Mouse (Mus musculus) small intestine, adult 2 months (tissue): ENCODE measurements around the gene Lypla2. TPM values are rescaled to one million over a fixed set of nuclear protein-coding genes. Genes with fewer than 3 reads are reported as not detected.
"Not testable (repeated sequence)": the region's sequence is repeated elsewhere in the genome, so short reads cannot be mapped to it uniquely, and the experiment has no call there.

ENCODE experiments used
- H3K27ac ChIP-seq: fragments of 200-500 bp; 2 replicates; pipeline ENCODE4 v1.5.1; 2012; ENCODE audit warnings: low read depth, low read length, control low read depth, inconsistent platforms; ENCODE audit not compliant: insufficient read depth
- H3K27me3 ChIP-seq: fragments of 200-500 bp; 2 replicates; pipeline ENCODE4 v1.6.1; 2012; ENCODE audit warnings: mild to moderate bottlenecking, moderate library complexity, low read length, inconsistent platforms; ENCODE audit not compliant: control insufficient read depth, insufficient read depth
- H3K36me3 ChIP-seq: fragments of 200-500 bp; 2 replicates; pipeline ENCODE4 v1.6.1; 2012; ENCODE audit warnings: mild to moderate bottlenecking, low read length, control low read depth, inconsistent platforms; ENCODE audit not compliant: control insufficient read depth, insufficient read depth
- H3K4me1 ChIP-seq: fragments of 200-500 bp; 2 replicates; pipeline ENCODE4 v1.6.1; 2012; ENCODE audit warnings: low read length, inconsistent platforms, mixed read lengths; ENCODE audit not compliant: control insufficient read depth, insufficient read depth, insufficient read length
- H3K4me3 ChIP-seq: fragments of 200-500 bp; 2 replicates; pipeline ENCODE4 v1.5.1; 2012; ENCODE audit warnings: low read depth, mild to moderate bottlenecking, control low read depth, inconsistent platforms, low read length, moderate library complexity
- CTCF ChIP-seq: fragments of 200-500 bp; IDR thresholded peaks from 2 replicates; pipeline ENCODE4 v1.5.1; 2012; ENCODE audit warnings: low read depth, mild to moderate bottlenecking, control low read depth, inconsistent platforms, low read length, moderate library complexity, mixed read lengths; ENCODE audit not compliant: insufficient replicate concordance, insufficient read length; ENCODE audit errors: extremely low read depth
- POLR2A ChIP-seq: fragments of 200-500 bp; IDR thresholded peaks from 2 replicates; pipeline ENCODE4 v1.6.1; 2012; ENCODE audit warnings: low read depth, mild to moderate bottlenecking, control low read depth, inconsistent platforms, low read length, moderate library complexity
- WGBS: fragments of 180-500 bp; shearing (Covaris S2); methylation state at CpG from one replicate; pipeline ENCODE4 v1.1.7; 2018; 5-methylcytosine and 5-hydroxymethylcytosine counted together
- polyA plus RNA-seq: library from polyadenylated mRNA; depleted of rRNA; stranded (reverse); fragments of >200 nt; gene quantifications from 2 replicates; pipeline ENCODE4 v1.2.3, GENCODE M21; 2012

Gene Lypla2
- polyA plus RNA-seq, 1 experiment = 166 TPM

DNA sequence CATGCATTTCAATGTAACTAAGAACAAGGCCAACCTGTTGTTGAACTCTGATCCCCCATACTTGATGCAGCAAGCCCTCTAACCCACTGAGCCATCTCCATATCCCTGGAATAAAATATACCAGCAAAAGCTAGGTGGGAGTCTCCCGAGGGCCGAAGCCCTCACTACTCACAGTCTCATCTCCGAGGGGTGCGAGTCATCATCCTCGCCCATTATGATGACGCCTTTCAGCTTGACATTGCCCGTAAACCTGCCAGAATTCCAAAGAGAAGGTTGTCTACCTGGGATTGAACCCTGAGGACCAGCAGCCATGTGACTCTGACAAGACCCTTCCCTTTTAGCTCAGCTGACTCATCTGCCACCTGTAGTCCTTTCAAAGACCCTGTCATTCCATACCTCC lies 13.3 kb upstream of the Lypla2 start:
- TF ChIP-seq CTCF (no peak), POLR2A (no peak)
- Histone ChIP-seq H3K4me3 (peak overlapping the region; percentile 16; the same call in 1 of the 2 replicates), H3K36me3 (peaks cover 12% of the 10 kb centered on the region), H3K27ac (no peak overlapping the region), H3K4me1 (peaks cover 13% of the 10 kb centered on the region; the same call in 1 of the 2 replicates), H3K27me3 (no peaks in the 10 kb centered on the region)
- 80% methylated on average over 7 of the region's 7 CpGs for WGBS

GRCm38 (mm10) chr4:135985193-135985592 lies 12.8 kb upstream of the Lypla2 start:
- Histone ChIP-seq H3K27ac (no peak overlapping the region), H3K27me3 (no peaks in the 10 kb centered on the region), H3K36me3 (peaks cover 12% of the 10 kb centered on the region), H3K4me3 (no peak overlapping the region), H3K4me1 (peaks cover 14% of the 10 kb centered on the region; the same call in 1 of the 2 replicates)
- WGBS = 73% methylated on average over 5 of the region's 5 CpGs
- TF ChIP-seq CTCF (no peak), POLR2A (no peak)

- H3K36me3 ChIP-seq = peaks cover 12% of the 10 kb centered on the region
- 83% methylated on average over 5 of the region's 5 CpGs for WGBS
- H3K4me3 ChIP-seq = no peak overlapping the region
- H3K27me3 ChIP-seq = no peaks in the 10 kb centered on the region
- TF ChIP-seq CTCF (no peak), POLR2A (no peak)
- peaks cover 14% of the 10 kb centered on the region; the same call in 1 of the 2 replicates for H3K4me1 ChIP-seq
- H3K27ac ChIP-seq = no peak overlapping the region
Observed at GRCm38 (mm10) chr4:135984556-135984955, 12.1 kb upstream of the Lypla2 start.

DNA sequence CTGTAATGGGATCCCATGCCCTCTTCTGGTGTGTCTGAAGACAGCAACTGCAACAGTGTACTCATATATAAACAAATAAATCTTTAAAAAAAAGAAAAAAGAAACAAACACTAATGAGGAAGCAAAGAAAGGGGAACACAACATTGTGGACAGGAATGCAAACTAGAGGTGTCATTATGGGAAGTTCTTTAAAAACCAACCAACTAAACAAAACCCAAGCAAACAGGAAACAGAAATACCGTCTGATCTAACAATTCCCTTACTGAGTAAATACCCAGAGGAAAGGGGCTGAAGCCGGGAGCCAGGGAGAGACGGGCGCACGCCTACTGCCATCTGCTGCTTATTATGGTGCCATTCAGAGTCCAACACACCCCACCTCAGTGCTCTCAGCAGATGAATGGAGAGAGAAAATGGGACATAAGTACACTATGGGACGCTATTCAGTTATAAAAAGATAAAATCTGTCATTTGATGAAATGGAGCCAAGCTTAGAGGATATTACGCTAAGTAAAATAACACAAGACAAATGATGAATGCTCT lies 9.2 kb upstream of the Lypla2 start:
- H3K4me1 ChIP-seq = peaks cover 14% of the 10 kb centered on the region
- peak overlapping the region; percentile 21; the same call in 1 of the 2 replicates for H3K27ac ChIP-seq
- no peaks in the 10 kb centered on the region for H3K27me3 ChIP-seq
- TF ChIP-seq POLR2A = no peak
- no peak for TF ChIP-seq CTCF
- peaks cover 24% of the 10 kb centered on the region for H3K36me3 ChIP-seq
- no peak overlapping the region for H3K4me3 ChIP-seq
- 35% methylated on average over 7 of the region's 7 CpGs for WGBS

DNA sequence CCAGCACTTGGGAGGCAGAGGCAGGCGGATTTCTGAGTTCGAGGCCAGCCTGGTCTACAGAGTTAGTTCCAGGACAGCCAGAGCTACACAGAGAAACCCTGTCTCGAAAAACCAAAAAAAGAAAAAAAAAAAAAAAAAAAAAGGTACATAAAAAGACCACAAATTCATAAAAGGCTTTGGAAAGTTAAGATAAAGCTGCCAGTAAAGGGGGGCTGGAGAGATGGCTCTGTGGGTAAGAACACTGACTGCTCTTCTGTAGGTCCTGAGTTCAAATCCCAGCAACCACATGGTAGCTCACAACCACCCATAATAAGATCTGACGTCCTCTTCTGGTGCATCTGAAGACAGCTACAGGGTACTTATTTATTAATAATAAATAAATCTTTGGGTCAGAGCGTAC lies 7.8 kb upstream of the Lypla2 start:
- H3K36me3 ChIP-seq = peaks cover 36% of the 10 kb centered on the region
- H3K27ac ChIP-seq, H3K4me1 ChIP-seq, H3K27me3 ChIP-seq, H3K4me3 ChIP-seq: not testable (repeated sequence)
- WGBS = 89% methylated on average over 5 of the region's 5 CpGs

DNA sequence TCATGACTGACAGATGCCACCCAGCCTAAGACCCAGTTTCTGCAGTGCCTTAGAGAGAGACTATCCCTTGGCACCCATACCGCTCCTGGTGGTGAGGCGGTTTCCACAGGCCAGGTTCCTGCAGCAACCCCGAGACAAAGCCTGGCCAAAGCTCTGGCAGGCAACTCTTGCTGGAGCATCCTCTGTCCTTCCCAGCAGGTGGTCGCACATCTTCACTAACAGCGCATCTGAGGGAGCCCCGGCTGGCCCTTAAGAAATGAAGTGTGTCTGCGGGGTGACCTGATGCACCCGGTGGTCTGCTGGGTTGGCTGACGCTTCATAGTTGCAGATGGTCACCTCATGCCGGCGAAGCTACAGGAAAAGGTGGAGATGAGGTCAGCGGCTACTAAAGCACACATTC lies 3.7 kb upstream of the Lypla2 start:
- H3K27ac ChIP-seq = no peak overlapping the region
- TF ChIP-seq POLR2A (no peak), CTCF (no peak)
- peaks cover 22% of the 10 kb centered on the region for H3K4me1 ChIP-seq
- 94% methylated on average over 12 of the region's 12 CpGs for WGBS
- H3K4me3 ChIP-seq = no peak overlapping the region
- H3K27me3 ChIP-seq = no peaks in the 10 kb centered on the region
- peaks cover 31% of the 10 kb centered on the region for H3K36me3 ChIP-seq

- WGBS = 21% methylated on average over 13 of the region's 13 CpGs
- H3K36me3 ChIP-seq = peaks cover 48% of the 10 kb centered on the region
- peaks cover 18% of the 10 kb centered on the region for H3K4me1 ChIP-seq
- H3K27me3 ChIP-seq = no peaks in the 10 kb centered on the region
- peak overlapping the region; percentile 81 for H3K4me3 ChIP-seq
- TF ChIP-seq POLR2A (no peak), CTCF (no peak)
- H3K27ac ChIP-seq = peak overlapping the region; percentile 80
Observed at GRCm38 (mm10) chr4:135972911-135973811, 735 bp upstream of the Lypla2 start.
